Mouse (Mus musculus) liver, adult 2 months (tissue): ENCODE results near the gene Agap1.

Experiments
- CTCF ChIP-seq: fragments of 200-500 bp; IDR thresholded peaks from 2 replicates; pipeline ENCODE4 v1.5.1; 2011; ENCODE audit warnings: low read depth, low read length, control low read depth
- POLR2A ChIP-seq: fragments of 200-500 bp; IDR thresholded peaks from 2 replicates; pipeline ENCODE4 v1.6.1; 2011; ENCODE audit warnings: low read length, control low read depth; ENCODE audit not compliant: insufficient read depth; ENCODE audit errors: extremely low read depth

GRCm38 (mm10) chr1:89547525-89548504, 93.2 kb downstream of the Agap1 start:
- no peak for TF ChIP-seq CTCF
- no peak for TF ChIP-seq POLR2A
